Mouse (Mus musculus) neural tube, embryonic 13.5 days (tissue): ENCODE data around the gene Wdhd1. TPM values are rescaled to one million over a fixed set of nuclear protein-coding genes. Genes with fewer than 3 reads are reported as not detected.

Experiments used
- ATAC-seq: fragments of 200-750 bp; cut with Nextera tagmentation; 2 replicates; pipeline ENCODE4 v1.8.0; 2017; ENCODE audit warnings: low read depth, mild to moderate bottlenecking, moderate TSS enrichment, moderate library complexity
- H3K27ac ChIP-seq: fragments of 300-500 bp; sonication (generic); replicated peaks from 2 replicates; pipeline ENCODE4 v1.5.1; 2015; ENCODE audit warnings: moderate library complexity, mild to moderate bottlenecking, inconsistent platforms
- H3K27me3 ChIP-seq: fragments of 300-500 bp; sonication (generic); 2 replicates; pipeline ENCODE4 v1.6.1; 2015; ENCODE audit warnings: mild to moderate bottlenecking, inconsistent platforms
- H3K36me3 ChIP-seq: fragments of 300-500 bp; sonication (generic); 2 replicates; pipeline ENCODE4 v1.6.1; 2015; ENCODE audit warnings: mild to moderate bottlenecking, inconsistent platforms
- H3K4me1 ChIP-seq: fragments of 300-500 bp; sonication (generic); replicated peaks from 2 replicates; pipeline ENCODE4 v1.6.1; 2015; ENCODE audit warnings: inconsistent platforms
- H3K4me2 ChIP-seq: fragments of 300-500 bp; sonication (generic); 2 replicates; pipeline ENCODE4 v1.6.1; 2015; ENCODE audit warnings: inconsistent platforms, mild to moderate bottlenecking, moderate library complexity
- H3K4me3 ChIP-seq: fragments of 300-500 bp; sonication (generic); 2 replicates; pipeline ENCODE4 v1.5.1; 2015; ENCODE audit warnings: mild to moderate bottlenecking, inconsistent platforms
- H3K9ac ChIP-seq: fragments of 300-500 bp; sonication (generic); 2 replicates; pipeline ENCODE4 v1.6.1; 2015; ENCODE audit warnings: moderate library complexity, mild to moderate bottlenecking, inconsistent platforms
- H3K9me3 ChIP-seq: fragments of 300-500 bp; sonication (generic); 2 replicates; pipeline ENCODE4 v1.6.1; 2016; ENCODE audit warnings: inconsistent platforms
- WGBS: fragments of 180-500 bp; shearing (Covaris S2); methylation state at CpG from one replicate; pipeline ENCODE4 v1.1.7; 2015; 5-methylcytosine and 5-hydroxymethylcytosine counted together
- polyA plus RNA-seq: library from polyadenylated mRNA; unstranded; fragments of >200 nt; fragmentation: Nextera tagmentation; extraction: Ambion mirVana; gene quantifications from 2 replicates; pipeline ENCODE4 v1.2.1, GENCODE M21; 2015

Gene Wdhd1
- polyA plus RNA-seq, 1 experiment from 2014 or later, result 15.8 TPM

GRCm38 (mm10) chr14:47275417-47275816 is 1.2 kb downstream of the Wdhd1 start:
- no peaks in the 10 kb centered on the region for H3K27me3 ChIP-seq
- peak overlapping the region; percentile 88 for H3K4me3 ChIP-seq
- no peak for ATAC-seq
- peaks cover 18% of the 10 kb centered on the region for H3K36me3 ChIP-seq
- peak overlapping the region; percentile 88 for H3K9ac ChIP-seq
- no peaks in the 10 kb centered on the region for H3K9me3 ChIP-seq
- 31% methylated on average over 3 of the region's 3 CpGs for WGBS
- H3K27ac ChIP-seq, result no peak overlapping the region
- H3K4me2 ChIP-seq, result peak overlapping the region; percentile 67
- peaks cover 28% of the 10 kb centered on the region for H3K4me1 ChIP-seq

DNA sequence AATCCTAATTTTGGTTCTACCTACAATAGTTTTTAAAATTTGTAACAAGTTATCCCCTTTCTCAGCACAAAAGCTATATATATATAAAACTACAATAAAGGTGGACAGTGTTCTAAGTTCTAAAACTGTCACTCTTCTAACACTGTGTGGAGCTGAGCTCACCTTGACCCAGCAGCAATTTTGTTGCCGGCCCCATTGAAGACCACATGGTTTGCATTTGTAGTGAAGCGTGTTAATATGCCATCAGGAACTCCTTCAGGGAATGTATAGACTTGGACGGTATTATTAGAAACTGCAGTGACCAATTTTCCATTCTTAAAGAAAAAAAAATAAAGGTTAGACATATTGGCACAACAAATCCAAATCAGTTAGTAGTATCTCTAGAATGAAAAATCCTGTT is 2.9 kb downstream of the Wdhd1 start:
- 90% methylated on average over 3 of the region's 3 CpGs for WGBS
- H3K4me1 ChIP-seq, result peaks cover 28% of the 10 kb centered on the region
- H3K4me2 ChIP-seq, result no peak overlapping the region
- H3K27me3 ChIP-seq, result no peaks in the 10 kb centered on the region
- H3K4me3 ChIP-seq, result no peak overlapping the region
- no peak overlapping the region for H3K27ac ChIP-seq
- no peaks in the 10 kb centered on the region for H3K9me3 ChIP-seq
- ATAC-seq, result no peak
- peaks cover 30% of the 10 kb centered on the region for H3K36me3 ChIP-seq
- H3K9ac ChIP-seq, result no peak overlapping the region

GRCm38 (mm10) chr14:47269706-47270105 is 7.0 kb downstream of the Wdhd1 start:
- 97% methylated on average over 2 of the region's 2 CpGs for WGBS
- Histone ChIP-seq H3K4me2 (no peak overlapping the region), H3K4me3 (no peak overlapping the region), H3K9ac (no peak overlapping the region), H3K4me1 (peaks cover 2% of the 10 kb centered on the region; the same call in 1 of the 2 replicates), H3K9me3 (no peaks in the 10 kb centered on the region), H3K36me3 (peaks cover 62% of the 10 kb centered on the region), H3K27ac (no peak overlapping the region), H3K27me3 (no peaks in the 10 kb centered on the region)
- no peak for ATAC-seq

GRCm38 (mm10) chr14:47269056-47269455 is 7.6 kb downstream of the Wdhd1 start:
- H3K36me3 ChIP-seq, result peaks cover 62% of the 10 kb centered on the region

GRCm38 (mm10) chr14:47265829-47266228 is 10.8 kb downstream of the Wdhd1 start:
- H3K9ac ChIP-seq, result no peak overlapping the region
- no peaks in the 10 kb centered on the region for H3K4me1 ChIP-seq
- WGBS, result 95% methylated on average over 8 of the region's 8 CpGs
- no peaks in the 10 kb centered on the region for H3K9me3 ChIP-seq
- H3K4me2 ChIP-seq, result no peak overlapping the region
- peaks cover 59% of the 10 kb centered on the region for H3K36me3 ChIP-seq
- ATAC-seq, result no peak
- H3K4me3 ChIP-seq, result no peak overlapping the region
- H3K27ac ChIP-seq, result no peak overlapping the region
- no peaks in the 10 kb centered on the region for H3K27me3 ChIP-seq

More at GRCm38 (mm10) chr14:47269056-47269455, 7.6 kb downstream of the Wdhd1 start:
- no peaks in the 10 kb centered on the region for H3K4me1 ChIP-seq
- H3K4me2 ChIP-seq, result no peak overlapping the region
- H3K27ac ChIP-seq, result no peak overlapping the region
- no peak overlapping the region for H3K9ac ChIP-seq
- no peak overlapping the region for H3K4me3 ChIP-seq
- no peak for ATAC-seq
- H3K9me3 ChIP-seq, result no peaks in the 10 kb centered on the region
- 95% methylated on average over 4 of the region's 4 CpGs for WGBS
- no peaks in the 10 kb centered on the region for H3K27me3 ChIP-seq

GRCm38 (mm10) chr14:47264866-47265265 is 11.8 kb downstream of the Wdhd1 start:
- peaks cover 62% of the 10 kb centered on the region for H3K36me3 ChIP-seq
- H3K4me2 ChIP-seq, result no peak overlapping the region
- no peaks in the 10 kb centered on the region for H3K9me3 ChIP-seq
- no peak for ATAC-seq
- no peak overlapping the region for H3K9ac ChIP-seq
- no peak overlapping the region for H3K4me3 ChIP-seq
- H3K27me3 ChIP-seq, result no peaks in the 10 kb centered on the region
- H3K4me1 ChIP-seq, result no peaks in the 10 kb centered on the region
- 95% methylated on average over 3 of the region's 3 CpGs for WGBS
- H3K27ac ChIP-seq, result no peak overlapping the region

DNA sequence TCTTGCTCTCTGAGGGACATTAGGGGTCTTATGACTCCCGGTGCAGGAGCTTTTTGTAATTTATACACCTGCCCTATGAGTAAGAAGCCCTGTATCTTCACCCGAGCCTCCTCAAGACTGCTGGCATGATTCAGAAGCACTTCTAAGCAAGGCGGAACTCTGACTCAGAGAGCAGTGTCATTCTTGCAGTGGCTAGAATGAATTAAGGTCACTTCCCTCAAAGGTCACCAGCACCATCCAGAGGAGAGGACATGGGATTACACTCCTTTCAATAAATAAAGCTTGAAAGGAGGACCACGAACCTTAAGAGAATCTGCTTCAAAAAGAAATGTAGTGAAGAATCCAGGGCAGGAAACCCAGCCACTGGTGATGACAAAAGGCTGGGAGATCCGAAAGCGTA is 26.8 kb downstream of the Wdhd1 start:
- H3K27me3 ChIP-seq, result no peaks in the 10 kb centered on the region
- no peaks in the 10 kb centered on the region for H3K9me3 ChIP-seq
- WGBS, result 88% methylated on average over 6 of the region's 6 CpGs
- no peaks in the 10 kb centered on the region for H3K4me1 ChIP-seq
- H3K36me3 ChIP-seq, result peaks cover 66% of the 10 kb centered on the region
- H3K4me3 ChIP-seq, result no peak overlapping the region
- no peak overlapping the region for H3K27ac ChIP-seq
- H3K4me2 ChIP-seq, result no peak overlapping the region
- H3K9ac ChIP-seq, result no peak overlapping the region
- ATAC-seq, result no peak

DNA sequence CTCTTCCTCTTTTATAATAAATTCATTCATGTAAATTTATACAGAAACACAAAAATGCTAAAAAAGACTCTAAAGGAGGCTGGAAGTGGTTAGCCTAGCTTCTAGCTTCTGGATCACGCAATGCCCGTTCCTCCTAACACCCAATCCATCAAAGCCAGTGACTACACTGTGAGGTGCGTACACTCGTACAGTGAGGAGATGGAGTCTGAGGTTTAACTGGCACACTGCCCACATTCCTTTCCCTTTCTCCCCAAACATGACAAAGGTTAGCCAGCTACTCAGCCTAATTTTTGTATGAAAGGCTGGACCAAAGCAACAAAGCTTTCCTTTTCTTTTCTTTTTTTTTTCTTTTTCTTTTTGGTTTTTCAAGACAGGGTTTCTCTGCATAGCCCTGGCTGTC is 33.9 kb downstream of the Wdhd1 start:
- Histone ChIP-seq H3K4me3 (no peak overlapping the region), H3K9ac (no peak overlapping the region), H3K27me3 (no peaks in the 10 kb centered on the region), H3K27ac (no peak overlapping the region), H3K4me1 (no peaks in the 10 kb centered on the region), H3K9me3 (no peaks in the 10 kb centered on the region), H3K4me2 (no peak overlapping the region), H3K36me3 (peaks cover 66% of the 10 kb centered on the region)
- WGBS, result 72% methylated on average over 4 of the region's 4 CpGs
- no peak for ATAC-seq

GRCm38 (mm10) chr14:47241046-47241445 is 35.6 kb downstream of the Wdhd1 start:
- no peaks in the 10 kb centered on the region for H3K4me1 ChIP-seq
- H3K36me3 ChIP-seq, result peaks cover 49% of the 10 kb centered on the region
- no peak overlapping the region for H3K27ac ChIP-seq
- WGBS, result 96% methylated on average over 6 of the region's 6 CpGs
- peaks cover 7% of the 10 kb centered on the region; the same call in 1 of the 2 replicates for H3K9me3 ChIP-seq
- H3K27me3 ChIP-seq, result no peaks in the 10 kb centered on the region
- H3K4me3 ChIP-seq, result no peak overlapping the region
- no peak overlapping the region for H3K9ac ChIP-seq
- no peak for ATAC-seq
- no peak overlapping the region for H3K4me2 ChIP-seq

GRCm38 (mm10) chr14:47240600-47240999 is 36.1 kb downstream of the Wdhd1 start:
- H3K9ac ChIP-seq, result no peak overlapping the region
- peaks cover 45% of the 10 kb centered on the region for H3K36me3 ChIP-seq
- peaks cover 10% of the 10 kb centered on the region; the same call in 1 of the 2 replicates for H3K9me3 ChIP-seq
- H3K27ac ChIP-seq, result no peak overlapping the region
- no peak for ATAC-seq
- WGBS, result 91% methylated on average over 1 of the region's 1 CpGs
- no peak overlapping the region for H3K4me3 ChIP-seq
- no peaks in the 10 kb centered on the region for H3K4me1 ChIP-seq
- no peaks in the 10 kb centered on the region for H3K27me3 ChIP-seq
- H3K4me2 ChIP-seq, result no peak overlapping the region

- Histone ChIP-seq H3K4me1 (no peaks in the 10 kb centered on the region), H3K36me3 (peaks cover 17% of the 10 kb centered on the region), H3K9ac (no peak overlapping the region), H3K4me3 (no peak overlapping the region), H3K27ac (no peak overlapping the region), H3K9me3 (peaks cover 14% of the 10 kb centered on the region; the same call in 1 of the 2 replicates), H3K27me3 (no peaks in the 10 kb centered on the region), H3K4me2 (no peak overlapping the region)
- ATAC-seq, result no peak
- 84% methylated on average over 4 of the region's 4 CpGs for WGBS
Observed at GRCm38 (mm10) chr14:47237286-47237685, 39.4 kb downstream of the Wdhd1 start.

DNA sequence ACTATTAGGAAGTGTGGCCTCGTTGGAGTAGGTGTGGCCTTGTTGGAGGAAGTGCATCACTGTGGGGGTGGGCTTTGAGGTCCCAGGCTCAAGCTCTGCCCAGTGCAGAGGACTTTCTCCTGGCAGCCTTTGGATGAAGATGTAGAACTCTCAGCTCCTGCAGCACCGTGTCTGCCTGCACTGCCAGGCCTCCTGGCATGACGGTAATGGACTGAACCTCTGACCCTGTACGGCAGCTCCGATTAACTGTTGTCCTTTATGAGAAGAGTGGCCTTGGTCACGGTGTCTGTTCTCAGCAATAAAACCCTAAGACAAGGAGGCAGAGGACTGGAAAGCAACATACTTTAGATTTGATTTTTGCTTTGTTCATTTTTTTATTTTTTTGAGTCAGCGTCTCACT is 40.2 kb downstream of the Wdhd1 start:
- ATAC-seq, result no peak
- H3K9ac ChIP-seq, result no peak overlapping the region
- H3K4me1 ChIP-seq, result no peaks in the 10 kb centered on the region
- H3K27ac ChIP-seq, result no peak overlapping the region
- no peak overlapping the region for H3K4me2 ChIP-seq
- H3K4me3 ChIP-seq, result no peak overlapping the region
- H3K27me3 ChIP-seq, result no peaks in the 10 kb centered on the region
- peaks cover 14% of the 10 kb centered on the region; the same call in 1 of the 2 replicates for H3K9me3 ChIP-seq
- H3K36me3 ChIP-seq, result peaks cover 11% of the 10 kb centered on the region
- 90% methylated on average over 7 of the region's 7 CpGs for WGBS

DNA sequence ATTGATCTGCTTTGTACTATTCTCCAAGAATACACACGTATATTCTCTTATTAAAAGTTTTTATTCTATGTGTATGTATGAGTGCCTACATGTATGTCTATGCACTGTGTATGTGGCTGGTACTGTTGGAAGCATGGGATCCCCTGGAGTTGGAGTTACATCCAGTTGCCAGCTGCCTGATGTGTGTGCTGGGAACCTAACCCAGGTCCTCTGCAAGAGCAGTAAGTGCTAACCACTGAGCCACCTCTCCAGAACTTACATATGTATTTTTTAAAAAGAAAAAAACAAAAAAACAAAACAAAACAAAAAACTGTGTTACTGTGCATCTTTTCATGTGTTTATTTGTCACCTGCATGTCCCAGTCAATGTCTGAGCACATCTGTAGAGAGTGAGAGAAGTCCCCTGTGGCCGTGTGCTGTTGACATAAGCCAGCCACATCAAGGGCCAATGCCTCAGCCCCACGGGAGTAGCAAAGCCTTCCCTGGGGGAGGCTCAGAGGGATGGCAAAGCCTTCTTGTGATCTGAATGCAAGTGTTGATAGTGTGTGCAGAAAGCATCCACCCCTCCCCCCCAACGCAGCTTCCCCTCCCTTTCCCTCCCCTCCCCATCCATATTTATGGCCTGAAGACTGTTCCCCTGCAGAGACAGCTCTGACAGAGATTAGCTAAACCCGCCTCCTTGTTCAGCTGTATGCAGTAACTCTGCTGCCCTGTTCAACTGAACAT is 42.0 kb downstream of the Wdhd1 start:
- H3K9ac ChIP-seq, result no peak overlapping the region
- H3K9me3 ChIP-seq, result peaks cover 14% of the 10 kb centered on the region; the same call in 1 of the 2 replicates
- no peaks in the 10 kb centered on the region for H3K36me3 ChIP-seq
- no peak overlapping the region for H3K27ac ChIP-seq
- no peaks in the 10 kb centered on the region for H3K27me3 ChIP-seq
- no peak overlapping the region for H3K4me3 ChIP-seq
- H3K4me2 ChIP-seq, result no peak overlapping the region
- no peaks in the 10 kb centered on the region for H3K4me1 ChIP-seq
- no peak for ATAC-seq
- 76% methylated on average over 5 of the region's 5 CpGs for WGBS
